Mouse (Mus musculus) right cerebral cortex, adult 2 months (tissue): Measurements from ENCODE around the gene Sirt4.

Source experiments
- DNase-seq, 2 experiments: peaks; one replicate each; pipeline ENCODE4 v3.0.0; 2021 to 2022; ENCODE audit warnings: low spot score in 2 of 2

The Sirt4 gene

GRCm38 (mm10) chr5:115491771-115492322 is 7.3 kb upstream of the Sirt4 start:
- peak in 1 of 2 experiments; percentile 47 for DNase-seq

GRCm38 (mm10) chr5:115491076-115491475 is 6.6 kb upstream of the Sirt4 start:
- no peak for DNase-seq

GRCm38 (mm10) chr5:115490638-115491000 is 6.1 kb upstream of the Sirt4 start:
- no peak for DNase-seq

GRCm38 (mm10) chr5:115489699-115490637 is 5.4 kb upstream of the Sirt4 start:
- DNase-seq = peak; percentile 82 to 89

- DNase-seq = peak; percentile 82 to 86
Measured at GRCm38 (mm10) chr5:115488841-115489698, 4.5 kb upstream of the Sirt4 start.

GRCm38 (mm10) chr5:115487942-115488580 is 3.5 kb upstream of the Sirt4 start:
- no peak for DNase-seq

- DNase-seq = no peak
Measured at GRCm38 (mm10) chr5:115487353-115487752, 2.8 kb upstream of the Sirt4 start.

- no peak for DNase-seq
Measured at GRCm38 (mm10) chr5:115486726-115487125, 2.2 kb upstream of the Sirt4 start.

- no peak for DNase-seq
Measured at GRCm38 (mm10) chr5:115485489-115486205, 1.1 kb upstream of the Sirt4 start.

- DNase-seq = no peak
Measured at GRCm38 (mm10) chr5:115484996-115485395, 471 bp upstream of the Sirt4 start.

GRCm38 (mm10) chr5:115483385-115483784 is 1.1 kb downstream of the Sirt4 start:
- no peak for DNase-seq

GRCm38 (mm10) chr5:115482390-115483265 is 1.9 kb downstream of the Sirt4 start:
- DNase-seq = no peak

GRCm38 (mm10) chr5:115480101-115480500 is 4.4 kb downstream of the Sirt4 start:
- no peak for DNase-seq

- DNase-seq = no peak
Measured at GRCm38 (mm10) chr5:115479561-115479960, 5.0 kb downstream of the Sirt4 start.

- no peak for DNase-seq
Measured at GRCm38 (mm10) chr5:115476107-115476727, 8.3 kb downstream of the Sirt4 start.

- peak in 1 of 2 experiments; percentile 32 for DNase-seq
Measured at GRCm38 (mm10) chr5:115475337-115476106, 9.0 kb downstream of the Sirt4 start.

- no peak for DNase-seq
Measured at GRCm38 (mm10) chr5:115474174-115474828, 10.2 kb downstream of the Sirt4 start.

GRCm38 (mm10) chr5:115473191-115473590 is 11.3 kb downstream of the Sirt4 start:
- DNase-seq = no peak
